Mouse (Mus musculus) E14TG2a.4 (cell line): ENCODE data around the gene Fbxo48.

Experiments used
- CTCF ChIP-seq: conservative IDR thresholded peaks from 2 replicates; pipeline ENCODE4 v1.5.1; 2014; ENCODE audit warnings: low read length
- NANOG ChIP-seq: IDR thresholded peaks from 2 replicates; pipeline ENCODE4 v1.6.1; 2014; ENCODE audit warnings: borderline replicate concordance, low read length, mixed read lengths
- POU5F1 ChIP-seq: IDR thresholded peaks from 2 replicates; pipeline ENCODE4 v1.6.1; 2014; ENCODE audit warnings: low read length, borderline replicate concordance

DNA sequence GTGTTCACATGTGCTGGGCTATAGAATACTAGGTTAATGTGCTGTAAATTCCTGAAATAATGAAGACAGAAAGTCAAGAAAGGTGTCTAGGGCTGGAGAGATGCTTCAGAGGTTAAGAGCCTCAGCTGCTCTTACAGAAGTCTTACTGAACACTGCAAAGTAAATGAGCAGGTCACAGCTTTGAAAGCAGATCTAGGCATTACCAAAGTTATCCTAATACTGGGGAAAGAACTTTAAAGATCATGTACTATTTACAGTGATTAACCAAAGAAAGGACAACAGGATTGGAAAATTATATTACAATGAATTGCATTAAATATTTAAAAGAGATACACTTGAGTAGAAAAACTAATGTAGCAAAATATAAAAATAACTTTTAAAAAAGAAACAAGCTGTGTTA lies 48.8 kb downstream of the Fbxo48 start:
- TF ChIP-seq CTCF (no peak), POU5F1 (no peak), NANOG (no peak)
